Mouse (Mus musculus): ENCODE data around the gene Prkar1a. TPM values are rescaled to one million over a fixed set of nuclear protein-coding genes. Genes with fewer than 3 reads are reported as not detected.

The Prkar1a gene
- total and polyA plus RNA-seq, 2 experiments: 47.2 to 59.9 TPM

DNA sequence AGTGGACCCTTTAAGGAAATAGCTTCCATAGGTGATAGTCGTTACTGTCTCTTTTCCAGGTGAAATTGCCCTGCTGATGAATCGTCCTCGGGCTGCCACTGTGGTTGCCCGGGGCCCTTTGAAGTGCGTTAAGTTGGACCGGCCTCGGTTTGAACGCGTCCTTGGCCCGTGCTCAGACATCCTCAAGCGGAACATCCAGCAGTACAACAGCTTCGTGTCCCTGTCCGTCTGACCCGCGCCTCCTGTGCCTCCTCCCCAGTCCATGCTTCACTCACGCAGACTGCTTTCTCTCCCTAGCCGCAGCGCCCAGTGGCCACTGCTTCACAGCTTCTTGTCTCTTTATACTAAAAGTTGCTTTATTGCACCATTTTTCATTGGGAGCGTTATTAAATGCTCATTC lies 18.2 kb downstream of the Prkar1a start:
- H3K4me1 ChIP-seq (ENCODE audit: control insufficient read depth, insufficient read depth, low read length): no peaks in the 10 kb centered on the region
- no peak for TF ChIP-seq POLR2A (IDR thresholded peaks at IDR 0.05; ENCODE audit: extremely low read depth, insufficient read depth, low read length)
- TF ChIP-seq CTCF (IDR thresholded peaks at IDR 0.05; ENCODE audit: low read depth, low read length): no peak
- DNase-seq (ENCODE audit: extremely low read depth, low read depth, low spot score): no peak
- H3K27me3 ChIP-seq (ENCODE audit: control insufficient read depth, insufficient read depth, low read length): no peaks in the 10 kb centered on the region
- H3K4me3 ChIP-seq (ENCODE audit: insufficient read depth, low read depth, low read length): no peak overlapping the region
- peaks cover 63% of the 10 kb centered on the region for H3K36me3 ChIP-seq (ENCODE audit: control insufficient read depth, insufficient read depth, low read length)
- H3K9ac ChIP-seq (ENCODE audit: low read depth, low read length): no peak overlapping the region
- no peak overlapping the region for H3K27ac ChIP-seq (replicated peaks; ENCODE audit: insufficient read depth, low read depth, low read length)
- WGBS: 80% methylated on average over 19 of the region's 19 CpGs
- peaks cover 3% of the 10 kb centered on the region; the same call in 1 of the 2 replicates for H3K79me2 ChIP-seq (ENCODE audit: control insufficient read depth, insufficient read depth, low read length)

GRCm38 (mm10) chr11:109668115-109668725 lies 19.0 kb downstream of the Prkar1a start:
- TF ChIP-seq POLR2A (IDR thresholded peaks at IDR 0.05; ENCODE audit: extremely low read depth, insufficient read depth, low read length) (no peak), CTCF (IDR thresholded peaks at IDR 0.05; ENCODE audit: low read depth, low read length) (no peak)
- no peak overlapping the region for H3K9ac ChIP-seq (ENCODE audit: low read depth, low read length)
- no peak overlapping the region for H3K27ac ChIP-seq (replicated peaks; ENCODE audit: insufficient read depth, low read depth, low read length)
- peaks cover 60% of the 10 kb centered on the region for H3K36me3 ChIP-seq (ENCODE audit: control insufficient read depth, insufficient read depth, low read length)
- no peak for DNase-seq (ENCODE audit: extremely low read depth, low read depth, low spot score)
- 58% methylated on average over 8 of the region's 8 CpGs for WGBS
- H3K27me3 ChIP-seq (ENCODE audit: control insufficient read depth, insufficient read depth, low read length): no peaks in the 10 kb centered on the region
- peaks cover 3% of the 10 kb centered on the region; the same call in 1 of the 2 replicates for H3K79me2 ChIP-seq (ENCODE audit: control insufficient read depth, insufficient read depth, low read length)
- H3K4me3 ChIP-seq (ENCODE audit: insufficient read depth, low read depth, low read length): no peak overlapping the region
- H3K4me1 ChIP-seq (ENCODE audit: control insufficient read depth, insufficient read depth, low read length): no peaks in the 10 kb centered on the region

DNA sequence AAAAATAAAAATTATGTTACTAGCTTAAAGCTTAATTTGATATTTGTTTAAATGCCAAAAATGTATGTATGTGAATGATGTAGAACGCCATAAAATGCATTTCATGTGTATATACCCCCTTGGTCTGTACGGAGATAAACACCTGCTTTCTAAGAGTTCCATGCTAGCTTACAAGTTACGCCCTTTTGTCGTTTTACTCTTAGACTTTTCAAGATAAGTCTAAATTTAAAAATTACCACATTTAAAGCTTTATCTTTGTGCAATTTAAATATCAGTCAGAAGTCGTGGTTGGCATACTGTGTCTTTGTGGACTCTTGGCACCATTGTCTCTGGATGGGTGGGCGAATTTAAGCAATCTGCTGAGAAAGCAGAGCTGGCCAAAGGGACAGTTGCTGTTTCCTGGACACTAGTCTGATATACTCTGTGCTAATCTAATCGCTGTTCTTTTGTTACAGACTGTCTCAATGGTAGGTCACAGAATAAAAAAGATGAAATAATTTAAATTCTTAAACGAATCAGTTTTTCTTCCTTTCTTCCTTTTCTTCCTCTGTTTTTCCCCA lies 20.0 kb downstream of the Prkar1a start:
- peaks cover 55% of the 10 kb centered on the region for H3K36me3 ChIP-seq (ENCODE audit: control insufficient read depth, insufficient read depth, low read length)
- H3K27ac ChIP-seq (replicated peaks; ENCODE audit: insufficient read depth, low read depth, low read length): no peak overlapping the region
- no peak for DNase-seq (ENCODE audit: extremely low read depth, low read depth, low spot score)
- WGBS: 76% methylated on average over 8 of the region's 8 CpGs
- no peaks in the 10 kb centered on the region for H3K4me1 ChIP-seq (ENCODE audit: control insufficient read depth, insufficient read depth, low read length)
- peaks cover 2% of the 10 kb centered on the region; the same call in 1 of the 2 replicates for H3K79me2 ChIP-seq (ENCODE audit: control insufficient read depth, insufficient read depth, low read length)
- no peaks in the 10 kb centered on the region for H3K27me3 ChIP-seq (ENCODE audit: control insufficient read depth, insufficient read depth, low read length)
- H3K9ac ChIP-seq (ENCODE audit: low read depth, low read length): no peak overlapping the region
- no peak overlapping the region for H3K4me3 ChIP-seq (ENCODE audit: insufficient read depth, low read depth, low read length)
- no peak for TF ChIP-seq CTCF (IDR thresholded peaks at IDR 0.05; ENCODE audit: low read depth, low read length)
- TF ChIP-seq POLR2A (IDR thresholded peaks at IDR 0.05; ENCODE audit: extremely low read depth, insufficient read depth, low read length): no peak

DNA sequence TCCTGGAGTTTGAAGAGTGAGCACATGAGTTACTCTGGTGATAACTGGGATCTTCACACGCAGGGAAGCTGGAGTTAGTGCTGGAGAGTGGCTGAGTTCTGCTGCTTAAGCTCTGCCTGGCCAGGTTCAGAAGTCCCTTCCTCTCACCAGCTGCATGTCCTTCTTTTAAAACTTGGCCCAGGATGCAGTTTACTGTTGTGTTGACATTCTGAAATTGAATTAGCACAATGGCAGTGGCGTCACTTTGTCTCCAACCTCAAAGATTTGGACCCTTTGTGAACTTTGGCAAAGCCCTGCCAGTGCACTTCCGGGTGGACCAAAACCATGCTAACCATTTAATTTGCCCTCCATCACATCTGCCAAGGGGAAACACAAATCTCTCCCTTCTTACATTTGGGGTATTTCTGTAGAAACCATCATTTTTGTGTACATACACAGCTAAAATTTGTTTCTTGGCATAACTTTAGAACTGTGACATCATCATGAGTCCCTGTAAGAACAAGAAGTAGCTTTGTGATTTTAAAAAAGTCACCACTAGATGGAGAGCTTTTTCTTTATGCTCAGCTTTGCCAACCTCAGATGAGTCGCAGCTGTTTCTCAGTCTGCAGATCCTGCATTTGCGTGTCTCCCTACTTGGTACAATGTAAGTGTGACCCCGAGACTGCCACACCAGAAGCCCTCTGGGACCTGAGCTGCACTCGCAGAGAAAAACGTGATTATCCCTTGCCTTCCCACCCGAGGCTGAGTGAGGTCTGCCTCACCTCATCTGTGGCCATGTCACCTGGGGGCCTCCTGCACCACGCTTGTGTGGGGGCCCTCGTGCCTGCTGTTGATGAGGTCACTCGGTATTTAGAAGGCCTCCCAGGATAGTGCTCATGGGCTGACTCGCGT lies 21.1 kb downstream of the Prkar1a start:
- Histone ChIP-seq H3K36me3 (ENCODE audit: control insufficient read depth, insufficient read depth, low read length) (peaks cover 45% of the 10 kb centered on the region), H3K9ac (ENCODE audit: low read depth, low read length) (no peak overlapping the region), H3K4me3 (ENCODE audit: insufficient read depth, low read depth, low read length) (no peak overlapping the region), H3K4me1 (ENCODE audit: control insufficient read depth, insufficient read depth, low read length) (no peaks in the 10 kb centered on the region), H3K27ac (replicated peaks; ENCODE audit: insufficient read depth, low read depth, low read length) (peak overlapping the region; percentile 45), H3K27me3 (ENCODE audit: control insufficient read depth, insufficient read depth, low read length) (no peaks in the 10 kb centered on the region), H3K79me2 (ENCODE audit: control insufficient read depth, insufficient read depth, low read length) (no peaks in the 10 kb centered on the region)
- 39% methylated on average over 14 of the region's 14 CpGs for WGBS
- peak; percentile 77 for DNase-seq (ENCODE audit: extremely low read depth, low read depth, low spot score)
- TF ChIP-seq CTCF (IDR thresholded peaks at IDR 0.05; ENCODE audit: low read depth, low read length): peak; percentile 19; the same call in 1 of the 2 replicates
- TF ChIP-seq POLR2A (IDR thresholded peaks at IDR 0.05; ENCODE audit: extremely low read depth, insufficient read depth, low read length): no peak

DNA sequence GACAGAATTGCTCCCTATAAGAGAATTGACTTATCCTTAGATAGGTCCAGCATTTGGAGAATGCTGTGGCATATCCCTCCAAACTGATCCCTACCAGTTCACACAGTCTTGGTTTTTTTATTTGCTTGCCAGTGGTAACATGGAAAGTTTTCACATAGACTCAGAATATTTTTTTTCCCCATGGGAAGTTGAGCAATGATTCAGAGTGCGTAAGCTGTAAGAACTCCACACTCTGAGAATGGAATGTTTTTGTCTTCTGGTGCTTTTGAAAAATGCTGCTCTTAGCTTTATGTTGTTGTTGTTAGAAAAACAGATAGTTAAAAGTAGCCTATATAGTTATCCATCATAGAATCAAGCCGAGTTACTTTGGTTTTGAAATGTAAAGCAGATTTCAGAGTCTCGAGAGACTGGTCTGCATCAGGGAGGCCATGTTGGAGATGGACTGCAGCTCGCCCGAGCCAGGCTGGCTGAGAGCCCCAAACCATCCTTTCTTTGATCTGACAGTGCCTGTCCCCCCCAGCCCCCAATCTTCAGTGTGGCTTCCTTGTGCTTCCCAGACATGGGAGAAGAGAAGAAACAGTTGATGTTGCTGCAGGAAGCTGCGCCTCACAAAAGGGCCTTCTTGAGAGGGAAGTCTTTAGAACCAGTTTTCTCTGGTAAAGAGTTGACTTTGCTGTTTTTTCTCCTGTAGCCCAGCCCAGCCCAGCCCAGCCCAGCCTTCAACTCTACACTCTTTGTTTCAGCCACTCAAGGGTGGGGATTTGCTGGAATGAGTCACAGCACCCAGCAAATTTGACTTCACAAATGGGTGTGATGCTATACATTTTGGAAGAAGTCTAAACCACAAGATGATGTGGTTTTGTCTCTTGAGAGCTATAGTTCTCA lies 22.2 kb downstream of the Prkar1a start:
- H3K4me1 ChIP-seq (ENCODE audit: control insufficient read depth, insufficient read depth, low read length): no peaks in the 10 kb centered on the region
- H3K4me3 ChIP-seq (ENCODE audit: insufficient read depth, low read depth, low read length): no peak overlapping the region
- no peak for TF ChIP-seq CTCF (IDR thresholded peaks at IDR 0.05; ENCODE audit: low read depth, low read length)
- TF ChIP-seq POLR2A (IDR thresholded peaks at IDR 0.05; ENCODE audit: extremely low read depth, insufficient read depth, low read length): no peak
- no peaks in the 10 kb centered on the region for H3K79me2 ChIP-seq (ENCODE audit: control insufficient read depth, insufficient read depth, low read length)
- 83% methylated on average over 6 of the region's 6 CpGs for WGBS
- no peak overlapping the region for H3K9ac ChIP-seq (ENCODE audit: low read depth, low read length)
- peaks cover 34% of the 10 kb centered on the region for H3K36me3 ChIP-seq (ENCODE audit: control insufficient read depth, insufficient read depth, low read length)
- no peaks in the 10 kb centered on the region for H3K27me3 ChIP-seq (ENCODE audit: control insufficient read depth, insufficient read depth, low read length)
- H3K27ac ChIP-seq (replicated peaks; ENCODE audit: insufficient read depth, low read depth, low read length): no peak overlapping the region
- DNase-seq (ENCODE audit: extremely low read depth, low read depth, low spot score): no peak
